Mouse (Mus musculus) neural tube, embryonic 13.5 days (tissue): ENCODE data around the gene Srsf2. TPM values are rescaled to one million over a fixed set of nuclear protein-coding genes. Genes with fewer than 3 reads are reported as not detected.

ENCODE experiments used
- ATAC-seq: fragments of 200-750 bp; cut with Nextera tagmentation; 2 replicates; pipeline ENCODE4 v1.8.0; 2017; ENCODE audit warnings: low read depth, mild to moderate bottlenecking, moderate TSS enrichment, moderate library complexity
- H3K27ac ChIP-seq: fragments of 300-500 bp; sonication (generic); replicated peaks from 2 replicates; pipeline ENCODE4 v1.5.1; 2015; ENCODE audit warnings: moderate library complexity, mild to moderate bottlenecking, inconsistent platforms
- H3K27me3 ChIP-seq: fragments of 300-500 bp; sonication (generic); 2 replicates; pipeline ENCODE4 v1.6.1; 2015; ENCODE audit warnings: mild to moderate bottlenecking, inconsistent platforms
- H3K36me3 ChIP-seq: fragments of 300-500 bp; sonication (generic); 2 replicates; pipeline ENCODE4 v1.6.1; 2015; ENCODE audit warnings: mild to moderate bottlenecking, inconsistent platforms
- H3K4me1 ChIP-seq: fragments of 300-500 bp; sonication (generic); replicated peaks from 2 replicates; pipeline ENCODE4 v1.6.1; 2015; ENCODE audit warnings: inconsistent platforms
- H3K4me2 ChIP-seq: fragments of 300-500 bp; sonication (generic); 2 replicates; pipeline ENCODE4 v1.6.1; 2015; ENCODE audit warnings: inconsistent platforms, mild to moderate bottlenecking, moderate library complexity
- H3K4me3 ChIP-seq: fragments of 300-500 bp; sonication (generic); 2 replicates; pipeline ENCODE4 v1.5.1; 2015; ENCODE audit warnings: mild to moderate bottlenecking, inconsistent platforms
- H3K9ac ChIP-seq: fragments of 300-500 bp; sonication (generic); 2 replicates; pipeline ENCODE4 v1.6.1; 2015; ENCODE audit warnings: moderate library complexity, mild to moderate bottlenecking, inconsistent platforms
- H3K9me3 ChIP-seq: fragments of 300-500 bp; sonication (generic); 2 replicates; pipeline ENCODE4 v1.6.1; 2016; ENCODE audit warnings: inconsistent platforms
- WGBS: fragments of 180-500 bp; shearing (Covaris S2); methylation state at CpG from one replicate; pipeline ENCODE4 v1.1.7; 2015; 5-methylcytosine and 5-hydroxymethylcytosine counted together
- polyA plus RNA-seq: library from polyadenylated mRNA; unstranded; fragments of >200 nt; fragmentation: Nextera tagmentation; extraction: Ambion mirVana; gene quantifications from 2 replicates; pipeline ENCODE4 v1.2.1, GENCODE M21; 2015

The Srsf2 gene
- polyA plus RNA-seq, 1 experiment from 2014 or later = 624 TPM

GRCm38 (mm10) chr11:116878454-116878853 is 25.6 kb upstream of the Srsf2 start:
- no peaks in the 10 kb centered on the region for H3K9me3 ChIP-seq
- H3K4me1 ChIP-seq = no peaks in the 10 kb centered on the region
- no peak overlapping the region for H3K27ac ChIP-seq
- whole genome bisulfite sequencing = 91% methylated on average over 8 of the region's 8 CpGs
- no peak overlapping the region for H3K4me2 ChIP-seq
- no peaks in the 10 kb centered on the region for H3K27me3 ChIP-seq
- no peak overlapping the region for H3K4me3 ChIP-seq
- ATAC-seq = no peak
- no peak overlapping the region for H3K9ac ChIP-seq
- peaks cover 24% of the 10 kb centered on the region for H3K36me3 ChIP-seq

GRCm38 (mm10) chr11:116873987-116874386 is 21.1 kb upstream of the Srsf2 start:
- H3K27ac ChIP-seq = no peak overlapping the region
- no peaks in the 10 kb centered on the region for H3K9me3 ChIP-seq
- H3K4me3 ChIP-seq = no peak overlapping the region
- no peak for ATAC-seq
- 90% methylated on average over 20 of the region's 20 CpGs for WGBS
- no peak overlapping the region for H3K9ac ChIP-seq
- no peaks in the 10 kb centered on the region for H3K27me3 ChIP-seq
- no peaks in the 10 kb centered on the region for H3K4me1 ChIP-seq
- H3K36me3 ChIP-seq = peaks cover 54% of the 10 kb centered on the region
- no peak overlapping the region for H3K4me2 ChIP-seq

- Histone ChIP-seq H3K9ac (no peak overlapping the region), H3K4me3 (no peak overlapping the region), H3K4me2 (no peak overlapping the region), H3K27ac (no peak overlapping the region), H3K36me3 (peaks cover 78% of the 10 kb centered on the region), H3K27me3 (no peaks in the 10 kb centered on the region), H3K4me1 (no peaks in the 10 kb centered on the region), H3K9me3 (no peaks in the 10 kb centered on the region)
- ATAC-seq = no peak
- WGBS = 91% methylated on average over 9 of the region's 9 CpGs
Observed at GRCm38 (mm10) chr11:116871538-116871937, 18.6 kb upstream of the Srsf2 start.

GRCm38 (mm10) chr11:116869641-116870040 is 16.7 kb upstream of the Srsf2 start:
- H3K36me3 ChIP-seq = peaks cover 85% of the 10 kb centered on the region

GRCm38 (mm10) chr11:116869223-116869622 is 16.3 kb upstream of the Srsf2 start:
- 90% methylated on average over 8 of the region's 8 CpGs for WGBS
- no peaks in the 10 kb centered on the region for H3K9me3 ChIP-seq
- no peak for ATAC-seq
- peaks cover 85% of the 10 kb centered on the region for H3K36me3 ChIP-seq
- no peak overlapping the region for H3K4me3 ChIP-seq
- H3K9ac ChIP-seq = no peak overlapping the region; the same call in 1 of the 2 replicates
- no peak overlapping the region for H3K4me2 ChIP-seq
- no peaks in the 10 kb centered on the region for H3K4me1 ChIP-seq
- H3K27ac ChIP-seq = no peak overlapping the region
- no peaks in the 10 kb centered on the region for H3K27me3 ChIP-seq

More at GRCm38 (mm10) chr11:116869641-116870040, 16.7 kb upstream of the Srsf2 start:
- Histone ChIP-seq H3K4me2 (no peak overlapping the region), H3K4me3 (no peak overlapping the region), H3K27ac (no peak overlapping the region), H3K9me3 (no peaks in the 10 kb centered on the region), H3K9ac (no peak overlapping the region), H3K4me1 (no peaks in the 10 kb centered on the region), H3K27me3 (no peaks in the 10 kb centered on the region)
- 84% methylated on average over 4 of the region's 4 CpGs for WGBS
- ATAC-seq = no peak

- Histone ChIP-seq H3K27ac (no peak overlapping the region), H3K4me2 (no peak overlapping the region), H3K27me3 (no peaks in the 10 kb centered on the region), H3K36me3 (peaks cover 85% of the 10 kb centered on the region), H3K4me3 (no peak overlapping the region), H3K9me3 (no peaks in the 10 kb centered on the region), H3K9ac (no peak overlapping the region), H3K4me1 (no peaks in the 10 kb centered on the region)
- no peak for ATAC-seq
- 83% methylated on average over 3 of the region's 3 CpGs for WGBS
Observed at GRCm38 (mm10) chr11:116868129-116868528, 15.2 kb upstream of the Srsf2 start.

GRCm38 (mm10) chr11:116865945-116866585 is 13.2 kb upstream of the Srsf2 start:
- Histone ChIP-seq H3K36me3 (peaks cover 90% of the 10 kb centered on the region), H3K9me3 (no peaks in the 10 kb centered on the region), H3K9ac (no peak overlapping the region), H3K4me3 (no peak overlapping the region), H3K27ac (no peak overlapping the region), H3K27me3 (no peaks in the 10 kb centered on the region), H3K4me2 (no peak overlapping the region), H3K4me1 (0 out of 2 replicates have a peak, but pooled peaks cover 3% of the 10 kb centered on the region)
- WGBS = 77% methylated on average over 12 of the region's 12 CpGs
- ATAC-seq = no peak

- no peak overlapping the region for H3K4me2 ChIP-seq
- 0 out of 2 replicates have a peak, but pooled peaks cover 3% of the 10 kb centered on the region for H3K4me1 ChIP-seq
- no peak overlapping the region for H3K27ac ChIP-seq
- no peak overlapping the region for H3K9ac ChIP-seq
- WGBS = 85% methylated on average over 10 of the region's 10 CpGs
- H3K27me3 ChIP-seq = no peaks in the 10 kb centered on the region
- ATAC-seq = no peak
- peaks cover 99% of the 10 kb centered on the region for H3K36me3 ChIP-seq
- no peaks in the 10 kb centered on the region for H3K9me3 ChIP-seq
- H3K4me3 ChIP-seq = no peak overlapping the region
Observed at GRCm38 (mm10) chr11:116864444-116864843, 11.6 kb upstream of the Srsf2 start.

- Histone ChIP-seq H3K36me3 (peaks cover 52% of the 10 kb centered on the region), H3K4me3 (no peak overlapping the region), H3K9ac (no peak overlapping the region), H3K4me1 (peaks cover 25% of the 10 kb centered on the region), H3K27me3 (no peaks in the 10 kb centered on the region), H3K9me3 (no peaks in the 10 kb centered on the region), H3K4me2 (no peak overlapping the region), H3K27ac (no peak overlapping the region)
- no peak for ATAC-seq
- 81% methylated on average over 12 of the region's 12 CpGs for WGBS
Observed at GRCm38 (mm10) chr11:116857183-116857850, 4.4 kb upstream of the Srsf2 start.

- peak overlapping the region; percentile 98 for H3K4me3 ChIP-seq
- 41% methylated on average over 10 of the region's 10 CpGs for WGBS
- ATAC-seq = no peak
- peaks cover 36% of the 10 kb centered on the region for H3K36me3 ChIP-seq
- H3K27ac ChIP-seq = peak overlapping the region; percentile 98
- peak overlapping the region; percentile 82 for H3K9ac ChIP-seq
- peak overlapping the region; percentile 76 for H3K4me2 ChIP-seq
- no peaks in the 10 kb centered on the region for H3K9me3 ChIP-seq
- H3K27me3 ChIP-seq = no peaks in the 10 kb centered on the region
- peaks cover 43% of the 10 kb centered on the region for H3K4me1 ChIP-seq
Observed at GRCm38 (mm10) chr11:116854279-116854678, 1.4 kb upstream of the Srsf2 start.

GRCm38 (mm10) chr11:116853512-116853928 is 626 bp upstream of the Srsf2 start:
- WGBS = 0% methylated on average over 36 of the region's 36 CpGs
- ATAC-seq = peak; percentile 93
- Histone ChIP-seq H3K4me3 (peak overlapping the region; percentile 98), H3K9ac (peak overlapping the region; percentile 82), H3K9me3 (no peaks in the 10 kb centered on the region), H3K36me3 (peaks cover 37% of the 10 kb centered on the region), H3K27me3 (no peaks in the 10 kb centered on the region), H3K27ac (peak overlapping the region; percentile 98), H3K4me2 (peak overlapping the region; percentile 76), H3K4me1 (peaks cover 45% of the 10 kb centered on the region)

GRCm38 (mm10) chr11:116852291-116852890 is 503 bp downstream of the Srsf2 start, which contains the start of gene Mfsd11:
Gene Mfsd11 (plus strand): TSS chr11:116852440.
- peak; percentile 71 for ATAC-seq
- H3K27ac ChIP-seq = peak within 1 kb of the TSS; percentile 98
- WGBS = under 1% methylated on average over 87 of the region's 91 CpGs
- H3K36me3 ChIP-seq = peaks cover 44% of the 10 kb centered on the region
- H3K9me3 ChIP-seq = no peaks in the 10 kb centered on the region
- H3K27me3 ChIP-seq = no peaks in the 10 kb centered on the region
- H3K9ac ChIP-seq = peak within 1 kb of the TSS; percentile 96
- H3K4me1 ChIP-seq = peaks cover 50% of the 10 kb centered on the region
- H3K4me3 ChIP-seq = peak within 1 kb of the TSS; percentile 98
- peak within 1 kb of the TSS; percentile 98 for H3K4me2 ChIP-seq
